Mouse (Mus musculus) stomach, postnatal 0 days (tissue): ENCODE results near the gene Pde11a. TPM values are rescaled to one million over a fixed set of nuclear protein-coding genes. Genes with fewer than 3 reads are reported as not detected.

Experiments used
- ATAC-seq: fragments of 200-750 bp; cut with Nextera tagmentation; 2 replicates; pipeline ENCODE4 v1.8.0; 2017; ENCODE audit not compliant: low FRiP score, low TSS enrichment
- DNase-seq: peaks from one replicate; pipeline ENCODE4 v3.0.0-alpha.2; 2016; ENCODE audit warnings: low spot score
- H3K27ac ChIP-seq: fragments of 300-500 bp; sonication (generic); replicated peaks from 2 replicates; pipeline ENCODE4 v1.5.1; 2014; ENCODE audit warnings: mild to moderate bottlenecking, control low read depth
- H3K27me3 ChIP-seq: fragments of 300-500 bp; sonication (generic); 2 replicates; pipeline ENCODE4 v1.6.1; 2014; ENCODE audit warnings: low read length; ENCODE audit not compliant: control insufficient read depth, insufficient read depth
- H3K36me3 ChIP-seq: fragments of 300-500 bp; sonication (generic); 2 replicates; pipeline ENCODE4 v1.6.1; 2014; ENCODE audit warnings: low read length, mixed read lengths; ENCODE audit not compliant: control insufficient read depth, insufficient read depth
- H3K4me1 ChIP-seq: fragments of 300-500 bp; sonication (generic); replicated peaks from 2 replicates; pipeline ENCODE4 v1.6.1; 2014; ENCODE audit warnings: antibody characterized with exemption; ENCODE audit not compliant: control insufficient read depth, insufficient read depth
- H3K4me2 ChIP-seq: fragments of 300-500 bp; sonication (generic); replicated peaks from 2 replicates; pipeline ENCODE4 v1.6.1; 2014; ENCODE audit warnings: low read depth, mild to moderate bottlenecking, control low read depth, moderate library complexity
- H3K4me3 ChIP-seq: fragments of 300-500 bp; sonication (generic); 2 replicates; pipeline ENCODE4 v1.5.1; 2014; ENCODE audit warnings: low read depth, low read length, control low read depth
- H3K9ac ChIP-seq: fragments of 300-500 bp; sonication (generic); 2 replicates; pipeline ENCODE4 v1.6.1; 2014; ENCODE audit warnings: mild to moderate bottlenecking, low read length, control low read depth, mixed read lengths
- H3K9me3 ChIP-seq: fragments of 300-500 bp; sonication (generic); 2 replicates; pipeline ENCODE4 v1.6.1; 2016; ENCODE audit warnings: low read length; ENCODE audit not compliant: control insufficient read depth
- CTCF ChIP-seq: IDR thresholded peaks from 2 replicates; pipeline ENCODE4 v1.5.1; 2016; ENCODE audit warnings: antibody characterized with exemption, low read depth, mild to moderate bottlenecking, moderate library complexity
- EP300 ChIP-seq: optimal IDR thresholded peaks from 2 replicates; pipeline ENCODE3; 2016; ENCODE audit warnings: antibody characterized with exemption
- WGBS: fragments of 180-500 bp; shearing (Covaris S2); extraction: QIAGEN DNeasy Blood & Tissue Kit; methylation state at CpG from one replicate; pipeline ENCODE4 v1.1.7; 2014; 5-methylcytosine and 5-hydroxymethylcytosine counted together
- polyA plus RNA-seq: library from polyadenylated mRNA; unstranded; fragments of >200 nt; fragmentation: Nextera tagmentation; extraction: Ambion mirVana; gene quantifications from 2 replicates; pipeline ENCODE4 v1.2.1, GENCODE M21; 2015

Pde11a gene
- polyA plus RNA-seq, 1 experiment from 2014 or later, result 0.12 TPM

DNA sequence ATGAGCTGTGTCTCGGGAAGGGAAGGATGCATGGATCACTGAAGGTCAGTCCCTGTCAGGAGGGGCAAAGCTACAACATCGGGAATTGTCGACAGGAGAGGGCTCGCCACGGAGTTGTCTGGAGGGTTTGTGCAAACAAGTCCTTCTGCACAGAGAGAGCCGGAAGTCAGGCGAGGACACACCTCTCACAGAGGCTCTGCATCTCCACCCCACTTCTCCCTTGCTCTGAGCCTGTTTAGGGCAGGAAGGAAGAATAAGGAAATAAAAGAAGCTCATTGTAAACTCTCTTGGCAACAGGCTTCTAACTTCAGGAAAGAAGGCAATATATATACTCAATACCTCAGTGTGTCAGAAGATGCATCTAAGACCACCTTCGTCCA lies 209.5 kb downstream of the Pde11a start:
- no peaks in the 10 kb centered on the region for H3K27me3 ChIP-seq
- peak; percentile 27 for DNase-seq
- peak overlapping the region; percentile 46 for H3K4me2 ChIP-seq
- H3K9ac ChIP-seq, result no peak overlapping the region; the same call in 1 of the 2 replicates
- no peaks in the 10 kb centered on the region for H3K4me1 ChIP-seq
- peak overlapping the region; percentile 12; the same call in 1 of the 2 replicates for H3K4me3 ChIP-seq
- no peaks in the 10 kb centered on the region for H3K36me3 ChIP-seq
- H3K9me3 ChIP-seq, result no peaks in the 10 kb centered on the region
- no peak overlapping the region for H3K27ac ChIP-seq
- ATAC-seq, result 0 out of 2 replicates have a peak, but pooled peaks have one; percentile 54
- TF ChIP-seq EP300, result no peak
- TF ChIP-seq CTCF, result no peak
- WGBS, result 22% methylated on average over 8 of the region's 8 CpGs

GRCm38 (mm10) chr2:76128105-76129057 lies 210.2 kb downstream of the Pde11a start:
- no peak overlapping the region for H3K27ac ChIP-seq
- peak overlapping the region; percentile 12; the same call in 1 of the 2 replicates for H3K4me3 ChIP-seq
- H3K36me3 ChIP-seq, result no peaks in the 10 kb centered on the region
- H3K9me3 ChIP-seq, result no peaks in the 10 kb centered on the region
- DNase-seq, result peak; percentile 50
- peak; percentile 67 for ATAC-seq
- no peaks in the 10 kb centered on the region for H3K27me3 ChIP-seq
- H3K4me2 ChIP-seq, result peak overlapping the region; percentile 46
- no peaks in the 10 kb centered on the region for H3K4me1 ChIP-seq
- H3K9ac ChIP-seq, result no peak overlapping the region
- peak; percentile 70 for TF ChIP-seq CTCF
- no peak for TF ChIP-seq EP300
- WGBS, result 37% methylated on average over 9 of the region's 9 CpGs

DNA sequence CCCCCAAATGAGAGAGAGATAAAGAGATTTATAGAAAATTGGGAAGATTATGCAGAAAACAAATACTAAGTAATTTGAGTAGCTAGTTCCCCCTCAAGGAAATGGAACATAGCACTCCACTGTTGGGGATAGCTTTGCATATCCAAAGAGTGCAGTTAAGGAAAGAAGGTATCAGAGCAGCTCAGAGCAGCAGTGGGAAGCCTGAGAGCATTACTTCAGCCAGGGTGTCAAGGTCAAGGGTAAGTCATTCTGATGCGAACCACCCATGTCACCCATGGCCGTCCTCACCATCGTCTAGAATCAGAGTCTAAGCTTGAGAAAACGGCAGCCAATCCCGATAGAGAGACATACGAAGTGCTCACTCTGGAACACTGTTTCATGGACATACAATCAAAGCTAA lies 211.9 kb downstream of the Pde11a start:
- no peak for ATAC-seq
- TF ChIP-seq CTCF (no peak), EP300 (no peak)

GRCm38 (mm10) chr2:76124821-76125220 lies 213.8 kb downstream of the Pde11a start:
- no peaks in the 10 kb centered on the region for H3K27me3 ChIP-seq

More for the DNA sequence above, 211.9 kb downstream of the Pde11a start:
- H3K4me3 ChIP-seq, result no peak overlapping the region
- 86% methylated on average over 6 of the region's 6 CpGs for WGBS
- H3K27me3 ChIP-seq, result no peaks in the 10 kb centered on the region
- no peak overlapping the region for H3K4me2 ChIP-seq
- no peaks in the 10 kb centered on the region for H3K9me3 ChIP-seq
- no peak overlapping the region for H3K9ac ChIP-seq
- no peaks in the 10 kb centered on the region for H3K36me3 ChIP-seq
- no peaks in the 10 kb centered on the region for H3K4me1 ChIP-seq
- no peak overlapping the region for H3K27ac ChIP-seq
- no peak for DNase-seq

GRCm38 (mm10) chr2:76122167-76122566 lies 216.4 kb downstream of the Pde11a start:
- H3K4me3 ChIP-seq, result no peak overlapping the region
- 83% methylated on average over 6 of the region's 6 CpGs for WGBS
- no peaks in the 10 kb centered on the region for H3K4me1 ChIP-seq
- no peak overlapping the region for H3K9ac ChIP-seq
- no peak overlapping the region for H3K27ac ChIP-seq
- TF ChIP-seq CTCF (no peak), EP300 (no peak)
- no peaks in the 10 kb centered on the region for H3K36me3 ChIP-seq
- DNase-seq (no peak), ATAC-seq (no peak)
- no peak overlapping the region for H3K4me2 ChIP-seq
- no peaks in the 10 kb centered on the region for H3K27me3 ChIP-seq
- H3K9me3 ChIP-seq, result no peaks in the 10 kb centered on the region

More at GRCm38 (mm10) chr2:76124821-76125220, 213.8 kb downstream of the Pde11a start:
- 65% methylated on average over 6 of the region's 6 CpGs for WGBS
- no peak for ATAC-seq
- Histone ChIP-seq H3K4me2 (no peak overlapping the region), H3K9ac (no peak overlapping the region), H3K27ac (no peak overlapping the region), H3K4me1 (no peaks in the 10 kb centered on the region), H3K9me3 (no peaks in the 10 kb centered on the region), H3K36me3 (no peaks in the 10 kb centered on the region), H3K4me3 (no peak overlapping the region)
- DNase-seq, result no peak
- no peak for TF ChIP-seq CTCF
- no peak for TF ChIP-seq EP300

DNA sequence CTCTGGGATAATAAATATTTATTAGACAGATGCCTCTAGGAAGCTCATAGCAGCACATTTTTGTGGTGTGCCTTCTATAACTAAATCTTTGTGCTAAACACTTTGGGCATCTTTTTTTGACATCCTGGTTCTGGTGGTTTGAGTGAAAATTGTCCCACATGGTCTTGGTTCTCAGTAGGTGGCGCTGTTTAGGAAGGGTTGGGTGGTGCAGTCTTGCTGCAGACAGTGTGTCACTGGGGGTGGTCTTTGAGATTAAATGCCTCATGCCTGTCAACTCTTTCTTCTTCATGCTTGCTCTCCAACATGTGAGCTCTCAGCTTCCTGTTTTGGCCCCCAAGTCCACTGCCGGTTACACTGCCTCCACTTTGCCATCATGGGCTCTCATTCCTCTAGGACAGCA lies 218.7 kb downstream of the Pde11a start:
- H3K9me3 ChIP-seq, result no peaks in the 10 kb centered on the region
- no peak overlapping the region for H3K4me2 ChIP-seq
- no peak overlapping the region for H3K27ac ChIP-seq
- no peak for ATAC-seq
- no peaks in the 10 kb centered on the region for H3K4me1 ChIP-seq
- WGBS, result 66% methylated on average over 2 of the region's 2 CpGs
- H3K4me3 ChIP-seq, result no peak overlapping the region
- no peak overlapping the region for H3K9ac ChIP-seq
- DNase-seq, result no peak
- no peak for TF ChIP-seq CTCF
- TF ChIP-seq EP300, result no peak
- H3K27me3 ChIP-seq, result no peaks in the 10 kb centered on the region
- no peaks in the 10 kb centered on the region for H3K36me3 ChIP-seq
